Mouse (Mus musculus) left cerebral cortex, adult 18-20 months (tissue): ENCODE measurements at regions not wholly inside any gene's neighbourhood (a gene's known extent, or its start where the extent isn't known, plus 50 kb on each side); places are given as distances from the start of the nearest gene placed in this dataset.

Experiments used
- DNase-seq, 2 experiments: peaks; one replicate each; pipeline ENCODE4 v3.0.0; 2021 to 2022; ENCODE audit warnings: low spot score in 2 of 2, mixed read lengths in 1 of 2

DNA sequence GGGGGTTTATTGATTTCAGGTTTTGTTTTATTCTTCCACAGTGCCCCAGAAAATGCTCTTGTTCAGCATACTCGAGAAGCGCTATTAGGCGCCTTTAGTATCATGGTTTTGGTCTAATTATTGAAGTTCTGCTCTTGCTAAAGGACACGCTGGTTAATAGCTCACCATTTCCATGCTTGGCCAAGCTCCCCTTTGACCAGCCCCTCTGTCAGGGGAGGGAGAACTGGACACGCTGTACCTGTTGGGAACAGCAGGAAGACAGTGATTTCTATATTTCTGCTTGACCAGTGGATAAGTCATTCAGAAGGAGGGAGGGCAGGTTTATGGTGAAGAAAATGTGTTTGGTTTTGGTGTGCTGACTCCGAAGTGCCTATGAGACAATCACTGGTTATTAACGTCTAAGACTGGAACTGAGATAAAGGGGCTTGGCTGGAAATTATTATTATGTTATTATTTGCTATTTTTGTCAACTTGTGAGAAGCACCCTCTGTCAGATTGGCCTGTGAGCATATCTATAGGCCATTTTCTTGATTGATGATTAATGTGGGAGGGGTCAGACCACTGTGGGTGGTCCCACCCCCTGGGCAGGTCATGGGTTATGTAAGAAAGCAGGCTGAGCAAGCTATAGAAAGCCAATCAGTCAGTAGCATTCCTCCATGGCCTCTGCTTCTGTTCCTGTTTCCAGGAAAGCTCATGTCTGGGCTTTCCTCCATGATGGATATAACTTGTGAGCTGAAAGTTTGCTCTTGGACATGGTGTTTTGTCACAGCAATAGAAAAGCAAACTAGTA lies 51.2 kb upstream of the Tanc2 start:
- DNase-seq, result no peak

DNA sequence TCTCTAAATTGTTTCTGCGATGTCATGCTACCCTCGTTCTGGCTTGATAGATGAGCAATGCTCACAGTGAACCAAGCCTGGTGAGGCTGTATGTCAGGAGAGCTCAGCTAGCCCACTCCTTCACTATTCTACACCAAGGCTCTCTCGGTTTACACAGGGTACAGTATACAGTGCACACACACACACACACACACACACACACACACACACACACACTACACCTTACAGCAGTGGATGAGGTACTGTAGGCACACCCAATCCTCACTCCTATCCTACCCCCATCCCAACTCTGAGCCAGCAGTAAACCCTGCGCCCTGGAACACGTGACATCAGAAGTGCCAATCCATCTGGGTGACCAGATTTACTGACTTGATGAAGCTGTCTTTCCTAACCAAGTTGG lies 57.2 kb upstream of the Tanc2 start:
- DNase-seq, result no peak

- DNase-seq, result no peak
Measured at GRCm38 (mm10) chr11:105530711-105531157, 59.1 kb upstream of the Tanc2 start.

DNA sequence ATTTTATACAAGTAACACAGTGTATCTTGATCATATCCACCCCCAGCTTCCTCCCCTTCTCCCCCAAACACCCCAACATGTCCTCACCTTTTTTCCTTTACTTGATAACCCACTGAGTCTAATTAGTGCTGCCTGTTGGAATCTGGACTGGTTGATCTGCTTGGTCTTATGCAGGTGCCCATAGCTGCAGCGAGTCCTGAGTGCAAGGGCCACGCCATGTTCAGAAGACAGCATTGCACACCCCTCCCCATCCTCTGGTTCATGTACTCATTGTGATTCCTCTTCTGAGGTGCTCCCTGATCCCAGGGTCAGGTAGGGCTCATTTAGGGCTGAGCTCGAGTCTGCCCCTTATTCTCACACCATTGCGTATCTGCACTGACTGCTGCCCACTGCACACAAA lies 63.7 kb upstream of the Tanc2 start:
- no peak for DNase-seq

DNA sequence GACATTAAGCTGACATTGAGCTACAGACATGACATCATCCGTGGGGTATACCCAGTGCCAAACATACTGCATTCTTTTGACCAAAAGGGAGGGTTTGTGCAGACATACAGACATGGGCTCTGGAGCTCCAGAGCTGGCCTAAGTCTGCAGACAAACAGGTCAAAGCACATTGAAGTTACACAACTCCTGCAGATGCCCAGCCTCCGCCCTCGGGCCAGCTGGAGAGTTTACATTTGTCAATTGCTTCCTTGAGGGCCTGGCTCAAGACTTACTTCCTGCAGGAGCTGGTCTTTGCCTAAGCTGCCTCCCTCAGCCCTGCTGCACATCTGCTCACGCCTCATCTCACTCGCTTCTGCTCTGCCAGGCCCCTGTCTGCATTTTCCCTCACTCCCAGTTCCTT lies 64.2 kb upstream of the Tanc2 start:
- peak; percentile 32 to 56 for DNase-seq

GRCm38 (mm10) chr11:105524400-105524799 lies 65.4 kb upstream of the Tanc2 start:
- no peak for DNase-seq

DNA sequence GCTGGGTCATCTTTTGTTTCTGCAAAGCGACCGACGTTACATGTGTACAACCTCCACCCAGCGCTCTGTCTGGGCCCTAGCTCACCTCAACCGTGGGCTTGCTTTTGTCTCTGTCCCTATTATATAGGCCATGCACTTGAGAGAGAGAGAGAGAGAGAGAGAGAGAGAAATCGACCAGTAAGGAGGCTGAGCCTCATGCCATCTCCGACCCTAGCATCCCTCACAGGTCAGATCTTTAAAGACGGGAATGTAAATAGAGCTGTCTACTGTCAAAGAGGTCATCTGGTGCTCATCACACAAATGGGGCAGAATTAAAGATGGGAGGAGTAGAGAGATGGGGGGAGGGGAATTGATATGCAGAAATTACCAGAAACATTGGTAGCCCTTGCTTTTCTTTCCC lies 66.0 kb upstream of the Tanc2 start:
- DNase-seq, result no peak

DNA sequence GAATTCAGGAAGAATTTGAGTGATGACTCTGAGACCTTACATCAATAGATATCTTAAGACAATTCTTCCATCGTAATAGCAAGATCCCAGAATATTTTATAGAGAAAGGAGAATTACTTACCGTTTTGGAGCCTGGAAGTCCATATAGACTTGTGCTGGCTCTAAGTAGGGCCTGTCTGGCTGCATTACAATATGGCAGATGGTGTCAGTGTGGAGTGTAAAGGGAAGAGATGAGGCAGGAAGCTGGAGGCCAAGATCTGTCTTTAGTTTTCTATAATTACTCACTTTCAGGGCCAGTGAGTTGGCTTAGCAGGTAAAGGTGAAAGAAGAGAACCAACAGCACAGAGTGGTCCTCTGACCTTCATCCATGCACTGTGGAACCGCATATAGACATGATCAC lies 63.9 kb upstream of the March10 start:
- no peak for DNase-seq

DNA sequence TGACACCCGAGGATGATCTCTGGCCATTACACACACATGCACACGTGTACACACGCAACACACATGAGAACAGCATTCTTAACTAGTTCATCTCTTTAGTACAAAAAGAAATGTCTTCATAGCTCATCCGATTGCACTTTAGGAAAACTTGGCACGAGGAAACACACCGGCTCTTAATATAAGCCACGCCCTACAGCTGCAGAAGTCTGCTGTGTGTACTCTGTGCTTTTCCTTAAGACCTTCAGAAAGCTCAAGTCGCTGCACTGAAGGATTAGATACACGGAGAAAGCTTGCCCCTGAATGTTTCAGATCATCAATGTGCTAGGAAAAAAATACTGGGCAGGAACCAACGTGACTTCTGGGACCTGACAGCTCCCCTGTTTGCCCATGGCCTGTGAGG lies 56.7 kb upstream of the March10 start:
- DNase-seq, result no peak

GRCm38 (mm10) chr11:105510626-105511025 lies 54.1 kb upstream of the March10 start:
- DNase-seq, result no peak

- DNase-seq, result no peak
Measured at GRCm38 (mm10) chr11:105510056-105510455, 53.5 kb upstream of the March10 start.

DNA sequence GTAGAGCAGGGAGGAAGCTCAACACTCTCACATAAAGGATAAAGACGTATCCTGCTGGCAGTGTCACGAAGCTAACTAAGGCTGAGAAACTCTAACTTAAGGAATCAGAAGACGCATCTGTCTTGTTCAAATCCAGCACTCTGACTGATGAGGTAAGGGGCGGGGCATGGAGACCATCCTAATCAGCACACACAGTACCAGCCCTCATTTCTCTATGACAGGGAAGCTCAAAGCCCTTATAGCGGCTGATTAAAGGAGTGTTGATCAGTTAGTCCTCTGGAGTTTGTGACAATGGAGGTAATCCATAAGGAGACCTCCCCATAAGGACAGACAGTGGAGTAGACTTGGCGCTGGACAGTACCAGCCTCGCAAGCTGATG lies 52.1 kb upstream of the March10 start:
- no peak for DNase-seq

DNA sequence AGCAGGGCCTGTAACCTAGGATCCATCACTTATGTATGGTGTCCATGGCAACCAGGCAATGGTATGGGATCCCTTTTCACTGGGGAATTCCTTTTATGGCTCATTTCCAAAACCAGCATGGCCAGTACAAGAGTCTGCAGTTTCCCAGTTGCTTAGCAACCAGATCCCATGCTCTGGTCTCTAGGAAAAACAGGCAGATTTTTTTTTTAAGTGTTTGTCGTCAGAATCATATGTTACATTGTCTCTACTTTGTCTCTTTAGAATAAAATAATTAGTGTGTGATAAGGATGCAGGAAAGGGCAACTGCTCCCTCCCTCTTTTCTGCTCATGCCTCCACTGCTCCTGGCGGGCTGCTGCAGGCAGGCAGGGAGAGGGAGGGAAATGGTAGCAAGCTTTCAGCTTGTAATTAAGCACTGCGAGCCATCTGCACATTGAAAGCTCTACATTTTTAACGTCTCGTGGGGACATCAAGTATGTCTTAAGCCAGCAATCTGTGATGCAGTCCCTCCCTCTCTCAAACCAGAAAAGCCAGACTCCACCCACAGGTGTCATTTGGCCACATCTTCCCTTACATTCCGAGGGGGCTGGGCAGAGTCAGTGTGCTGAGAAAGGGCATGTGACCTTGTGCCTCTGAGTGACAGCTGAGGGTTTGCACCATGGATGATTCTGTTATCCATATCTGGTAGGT lies 51.6 kb upstream of the March10 start:
- DNase-seq, result peak in 1 of 2 experiments; percentile 44

DNA sequence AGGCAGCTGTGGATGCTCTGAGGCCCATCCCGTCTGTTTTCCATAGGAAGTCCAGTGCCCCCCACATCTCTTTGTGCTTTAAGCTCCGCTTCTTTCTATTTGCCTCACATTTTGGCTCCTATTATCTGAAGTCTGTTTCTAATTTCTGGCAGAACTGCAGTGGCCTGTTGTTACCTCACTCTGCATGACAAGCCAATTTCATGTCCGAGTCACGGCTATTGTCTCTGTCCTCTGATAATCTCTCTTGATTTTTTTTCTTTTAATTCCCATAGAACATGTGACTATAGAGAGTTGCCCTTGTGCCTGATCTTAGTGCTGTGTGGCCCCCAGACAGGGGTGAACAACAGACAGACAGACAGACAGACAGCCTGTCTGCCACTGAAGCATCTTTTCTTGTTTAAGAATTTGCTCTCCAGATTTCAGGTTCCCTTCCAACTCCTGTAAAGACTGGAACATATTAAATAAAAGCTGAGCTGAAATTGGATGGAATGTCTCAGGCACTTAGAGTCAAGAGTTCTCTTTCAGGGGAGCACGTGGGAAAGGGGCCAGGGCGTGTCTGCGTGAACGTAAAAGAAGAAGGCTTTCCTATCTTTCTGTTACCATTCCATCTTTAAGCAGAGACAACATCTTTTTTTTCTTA lies 50.9 kb upstream of the March10 start:
- no peak for DNase-seq
